Mouse (Mus musculus) small intestine, adult 2 months (tissue): ENCODE measurements around the gene Rem1.

ENCODE experiments used
- CTCF ChIP-seq: fragments of 200-500 bp; IDR thresholded peaks from 2 replicates; pipeline ENCODE4 v1.5.1; 2012; ENCODE audit warnings: low read depth, mild to moderate bottlenecking, control low read depth, inconsistent platforms, low read length, moderate library complexity, mixed read lengths; ENCODE audit not compliant: insufficient replicate concordance, insufficient read length; ENCODE audit errors: extremely low read depth
- POLR2A ChIP-seq: fragments of 200-500 bp; IDR thresholded peaks from 2 replicates; pipeline ENCODE4 v1.6.1; 2012; ENCODE audit warnings: low read depth, mild to moderate bottlenecking, control low read depth, inconsistent platforms, low read length, moderate library complexity

GRCm38 (mm10) chr2:152671642-152671999, 44.9 kb downstream of the Rem1 start:
- no peak for TF ChIP-seq POLR2A
- peak; percentile 50; the same call in 1 of the 2 replicates for TF ChIP-seq CTCF
